Mouse (Mus musculus): ENCODE measurements around the gene Cd82.
A peak's percentile ranks its signal among the peaks of the same experiment; 100 is the strongest.

The Cd82 gene

GRCm38 (mm10) chr2:93466314-93466713, 3.4 kb upstream of the Cd82 start:
- no peak for DNase-seq (ENCODE audit: low spot score)

GRCm38 (mm10) chr2:93461869-93462714, 848 bp downstream of the Cd82 start:
- DNase-seq (ENCODE audit: low spot score): peak; percentile 99

- DNase-seq (ENCODE audit: low spot score): no peak
Measured at GRCm38 (mm10) chr2:93460786-93461469, 2.0 kb downstream of the Cd82 start.

GRCm38 (mm10) chr2:93459208-93459920, 3.6 kb downstream of the Cd82 start:
- DNase-seq (ENCODE audit: low spot score): no peak

GRCm38 (mm10) chr2:93458332-93459207, 4.4 kb downstream of the Cd82 start:
- DNase-seq (ENCODE audit: low spot score): no peak

GRCm38 (mm10) chr2:93457426-93458130, 5.4 kb downstream of the Cd82 start:
- no peak for DNase-seq (ENCODE audit: low spot score)

- peak; percentile 62 for DNase-seq (ENCODE audit: low spot score)
Measured at GRCm38 (mm10) chr2:93456140-93456539, 6.8 kb downstream of the Cd82 start.

GRCm38 (mm10) chr2:93454817-93455591, 7.9 kb downstream of the Cd82 start:
- DNase-seq (ENCODE audit: low spot score): peak; percentile 56

GRCm38 (mm10) chr2:93454334-93454733, 8.6 kb downstream of the Cd82 start:
- no peak for DNase-seq (ENCODE audit: low spot score)

GRCm38 (mm10) chr2:93453046-93453445, 9.9 kb downstream of the Cd82 start:
- DNase-seq (ENCODE audit: low spot score): no peak

- DNase-seq (ENCODE audit: low spot score): no peak
Measured at GRCm38 (mm10) chr2:93452506-93452905, 10.4 kb downstream of the Cd82 start.

GRCm38 (mm10) chr2:93452057-93452456, 10.9 kb downstream of the Cd82 start:
- DNase-seq (ENCODE audit: low spot score): no peak

- DNase-seq (ENCODE audit: low spot score): no peak
Measured at GRCm38 (mm10) chr2:93451219-93451938, 11.6 kb downstream of the Cd82 start.

GRCm38 (mm10) chr2:93450695-93451094, 12.2 kb downstream of the Cd82 start:
- DNase-seq (ENCODE audit: low spot score): no peak

GRCm38 (mm10) chr2:93449657-93450056, 13.3 kb downstream of the Cd82 start:
- DNase-seq (ENCODE audit: low spot score): no peak

GRCm38 (mm10) chr2:93448774-93449173, 14.2 kb downstream of the Cd82 start:
- DNase-seq (ENCODE audit: low spot score): no peak

GRCm38 (mm10) chr2:93447500-93448249, 15.3 kb downstream of the Cd82 start:
- peak; percentile 63 for DNase-seq (ENCODE audit: low spot score)

- DNase-seq (ENCODE audit: low spot score): no peak
Measured at GRCm38 (mm10) chr2:93446606-93447353, 16.2 kb downstream of the Cd82 start.

Measured in spleen, adult 12 weeks (tissue).